Mouse (Mus musculus): ENCODE results near the gene Huwe1. TPM values are rescaled to one million over a fixed set of nuclear protein-coding genes. Genes with fewer than 3 reads are reported as not detected.

Gene Huwe1
- total and polyA plus RNA-seq, 2 experiments = 32.6 to 89.5 TPM

- Histone ChIP-seq H3K27ac (replicated peaks; ENCODE audit: insufficient read depth, low read depth, low read length) (peak overlapping the region; percentile 67), H3K79me2 (ENCODE audit: control insufficient read depth, insufficient read depth, low read length) (no peaks in the 10 kb centered on the region; the same call in 1 of the 2 replicates), H3K27me3 (ENCODE audit: control insufficient read depth, insufficient read depth, low read length) (no peaks in the 10 kb centered on the region), H3K4me1 (ENCODE audit: control insufficient read depth, insufficient read depth, low read length) (peaks cover 1% of the 10 kb centered on the region; the same call in 1 of the 2 replicates), H3K9ac (ENCODE audit: low read depth, low read length) (peak overlapping the region; percentile 58), H3K4me3 (ENCODE audit: insufficient read depth, low read depth, low read length) (peak overlapping the region; percentile 65), H3K36me3 (ENCODE audit: control insufficient read depth, insufficient read depth, low read length) (no peaks in the 10 kb centered on the region)
- no peak for DNase-seq (ENCODE audit: extremely low read depth, low read depth, low spot score)
- TF ChIP-seq POLR2A (IDR thresholded peaks at IDR 0.05; ENCODE audit: extremely low read depth, insufficient read depth, low read length) (no peak), CTCF (IDR thresholded peaks at IDR 0.05; ENCODE audit: low read depth, low read length) (no peak)
- 2% methylated on average over 13 of the region's 13 CpGs for WGBS
These were observed 1.8 kb downstream of the Huwe1 start for GRCm38 (mm10) chrX:151802328-151802955.

- H3K4me3 ChIP-seq (ENCODE audit: insufficient read depth, low read depth, low read length) = peak overlapping the region; percentile 95
- WGBS = under 1% methylated on average over 66 of the region's 77 CpGs
- TF ChIP-seq POLR2A (IDR thresholded peaks at IDR 0.05; ENCODE audit: extremely low read depth, insufficient read depth, low read length) = peak; percentile 69; the same call in 1 of the 2 replicates
- no peak for TF ChIP-seq CTCF (IDR thresholded peaks at IDR 0.05; ENCODE audit: low read depth, low read length)
- H3K9ac ChIP-seq (ENCODE audit: low read depth, low read length) = peak overlapping the region; percentile 90
- no peaks in the 10 kb centered on the region for H3K27me3 ChIP-seq (ENCODE audit: control insufficient read depth, insufficient read depth, low read length)
- peak overlapping the region; percentile 89 for H3K27ac ChIP-seq (replicated peaks; ENCODE audit: insufficient read depth, low read depth, low read length)
- H3K4me1 ChIP-seq (ENCODE audit: control insufficient read depth, insufficient read depth, low read length) = peaks cover 1% of the 10 kb centered on the region; the same call in 1 of the 2 replicates
- DNase-seq (ENCODE audit: extremely low read depth, low read depth, low spot score) = peak; percentile 92
- H3K79me2 ChIP-seq (ENCODE audit: control insufficient read depth, insufficient read depth, low read length) = no peaks in the 10 kb centered on the region; the same call in 1 of the 2 replicates
- no peaks in the 10 kb centered on the region for H3K36me3 ChIP-seq (ENCODE audit: control insufficient read depth, insufficient read depth, low read length)
These were observed 2.6 kb downstream of the Huwe1 start for GRCm38 (mm10) chrX:151802956-151803776.

- H3K27ac ChIP-seq (replicated peaks; ENCODE audit: insufficient read depth, low read depth, low read length) = peak overlapping the region; percentile 89
- peak overlapping the region; percentile 90 for H3K9ac ChIP-seq (ENCODE audit: low read depth, low read length)
- H3K79me2 ChIP-seq (ENCODE audit: control insufficient read depth, insufficient read depth, low read length) = no peaks in the 10 kb centered on the region; the same call in 1 of the 2 replicates
- WGBS = under 1% methylated on average over 20 of the region's 20 CpGs
- H3K36me3 ChIP-seq (ENCODE audit: control insufficient read depth, insufficient read depth, low read length) = no peaks in the 10 kb centered on the region
- TF ChIP-seq POLR2A (IDR thresholded peaks at IDR 0.05; ENCODE audit: extremely low read depth, insufficient read depth, low read length) (no peak), CTCF (IDR thresholded peaks at IDR 0.05; ENCODE audit: low read depth, low read length) (no peak)
- peak overlapping the region; percentile 95 for H3K4me3 ChIP-seq (ENCODE audit: insufficient read depth, low read depth, low read length)
- H3K4me1 ChIP-seq (ENCODE audit: control insufficient read depth, insufficient read depth, low read length) = peaks cover 1% of the 10 kb centered on the region; the same call in 1 of the 2 replicates
- H3K27me3 ChIP-seq (ENCODE audit: control insufficient read depth, insufficient read depth, low read length) = no peaks in the 10 kb centered on the region
- DNase-seq (ENCODE audit: extremely low read depth, low read depth, low spot score) = peak; percentile 48
These were observed 3.1 kb downstream of the Huwe1 start for GRCm38 (mm10) chrX:151803777-151804101.

GRCm38 (mm10) chrX:151804388-151804787 lies 3.8 kb downstream of the Huwe1 start:
- Histone ChIP-seq H3K4me1 (ENCODE audit: control insufficient read depth, insufficient read depth, low read length) (peaks cover 1% of the 10 kb centered on the region; the same call in 1 of the 2 replicates), H3K4me3 (ENCODE audit: insufficient read depth, low read depth, low read length) (peak overlapping the region; percentile 95), H3K36me3 (ENCODE audit: control insufficient read depth, insufficient read depth, low read length) (no peaks in the 10 kb centered on the region), H3K27me3 (ENCODE audit: control insufficient read depth, insufficient read depth, low read length) (no peaks in the 10 kb centered on the region), H3K27ac (replicated peaks; ENCODE audit: insufficient read depth, low read depth, low read length) (peak overlapping the region; percentile 89; the same call in 1 of the 2 replicates), H3K9ac (ENCODE audit: low read depth, low read length) (peak overlapping the region; percentile 90), H3K79me2 (ENCODE audit: control insufficient read depth, insufficient read depth, low read length) (no peaks in the 10 kb centered on the region; the same call in 1 of the 2 replicates)
- DNase-seq (ENCODE audit: extremely low read depth, low read depth, low spot score) = no peak
- no peak for TF ChIP-seq POLR2A (IDR thresholded peaks at IDR 0.05; ENCODE audit: extremely low read depth, insufficient read depth, low read length)
- TF ChIP-seq CTCF (IDR thresholded peaks at IDR 0.05; ENCODE audit: low read depth, low read length) = no peak
- 0% methylated on average over 9 of the region's 9 CpGs for WGBS

- no peaks in the 10 kb centered on the region; the same call in 1 of the 2 replicates for H3K79me2 ChIP-seq (ENCODE audit: control insufficient read depth, insufficient read depth, low read length)
- H3K9ac ChIP-seq (ENCODE audit: low read depth, low read length) = no peak overlapping the region
- no peak overlapping the region for H3K27ac ChIP-seq (replicated peaks; ENCODE audit: insufficient read depth, low read depth, low read length)
- WGBS = 53% methylated on average over 6 of the region's 6 CpGs
- TF ChIP-seq POLR2A (IDR thresholded peaks at IDR 0.05; ENCODE audit: extremely low read depth, insufficient read depth, low read length) = no peak
- TF ChIP-seq CTCF (IDR thresholded peaks at IDR 0.05; ENCODE audit: low read depth, low read length) = no peak
- no peak overlapping the region for H3K4me3 ChIP-seq (ENCODE audit: insufficient read depth, low read depth, low read length)
- H3K36me3 ChIP-seq (ENCODE audit: control insufficient read depth, insufficient read depth, low read length) = peaks cover 10% of the 10 kb centered on the region
- DNase-seq (ENCODE audit: extremely low read depth, low read depth, low spot score) = no peak
- H3K27me3 ChIP-seq (ENCODE audit: control insufficient read depth, insufficient read depth, low read length) = no peaks in the 10 kb centered on the region
- H3K4me1 ChIP-seq (ENCODE audit: control insufficient read depth, insufficient read depth, low read length) = no peaks in the 10 kb centered on the region; the same call in 1 of the 2 replicates
These were observed 10.9 kb downstream of the Huwe1 start for GRCm38 (mm10) chrX:151811481-151811880.
